Mouse (Mus musculus) left cerebral cortex, postnatal 4 days (tissue): Measurements from ENCODE around the gene LTO1. TPM values are rescaled to one million over a fixed set of nuclear protein-coding genes. Genes with fewer than 3 reads are reported as not detected.
A peak's percentile ranks its signal among the peaks of the same experiment; 100 is the strongest.

ENCODE experiments used
- DNase-seq: peaks from one replicate; pipeline ENCODE4 v3.0.0-alpha.2; 2022
- intact Hi-C: fragments of 180-260 bp; cut with DNase I; formaldehyde crosslinking; loops from one replicate; pipeline ENCODE4 v1.15.1; 2025
- total RNA-seq, 2 experiments: library from RNA; stranded (reverse); gene quantifications; 2 replicates each; pipeline ENCODE4 v1.2.3; 2021

Gene LTO1
- total RNA-seq, 2 experiments from 2014 or later: 33.5 to 36.0 TPM

GRCm38 (mm10) chr7:144906708-144907397, 8.0 kb upstream of the LTO1 start:
- DNase-seq: peak; percentile 76
- intact Hi-C loops: no loop called here

DNA sequence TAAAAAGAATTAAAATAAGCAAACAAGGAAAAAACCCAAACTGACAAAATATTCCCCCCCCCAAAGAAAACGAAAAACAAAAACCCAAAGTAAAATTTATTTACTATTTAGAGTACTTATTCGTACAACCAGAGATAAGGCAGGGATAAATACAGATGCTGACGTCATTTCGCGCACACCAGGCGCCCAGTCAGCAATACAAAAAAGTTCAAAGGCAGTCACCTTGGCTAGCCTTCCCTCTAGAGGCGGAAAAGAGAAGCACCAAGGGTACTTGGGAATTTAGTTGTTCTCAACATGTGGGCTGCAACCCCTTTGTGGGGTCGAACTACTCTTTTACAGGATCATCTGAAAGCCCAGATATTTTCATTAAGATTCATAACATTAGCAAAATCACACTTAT, 7.1 kb upstream of the LTO1 start:
- no peak for DNase-seq

GRCm38 (mm10) chr7:144908705-144909104, 6.2 kb upstream of the LTO1 start:
- no peak for DNase-seq
- intact Hi-C loops: no loop called here

More for the DNA sequence above, 7.1 kb upstream of the LTO1 start:
- intact Hi-C loops: no loop called here

DNA sequence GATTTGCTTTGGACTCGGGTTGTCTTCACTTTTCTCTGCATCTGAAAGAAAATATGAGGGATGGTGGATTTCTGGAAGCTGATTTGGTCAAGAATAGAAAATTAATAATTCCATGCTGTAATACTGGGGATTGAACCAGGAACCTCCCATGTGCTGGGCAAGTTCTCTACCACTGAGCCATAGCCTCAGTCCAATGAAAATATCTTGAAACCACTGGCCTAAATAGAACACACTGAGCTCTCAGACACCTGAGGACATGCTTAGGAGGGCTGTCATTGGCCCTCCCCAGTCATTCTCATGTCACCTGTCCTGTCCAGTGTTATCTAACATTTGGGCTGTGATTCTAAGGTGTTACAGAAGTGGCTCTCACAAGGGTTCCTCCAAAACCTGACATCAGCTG, 3.8 kb upstream of the LTO1 start:
- DNase-seq: no peak
- intact Hi-C loops: no loop called here

DNA sequence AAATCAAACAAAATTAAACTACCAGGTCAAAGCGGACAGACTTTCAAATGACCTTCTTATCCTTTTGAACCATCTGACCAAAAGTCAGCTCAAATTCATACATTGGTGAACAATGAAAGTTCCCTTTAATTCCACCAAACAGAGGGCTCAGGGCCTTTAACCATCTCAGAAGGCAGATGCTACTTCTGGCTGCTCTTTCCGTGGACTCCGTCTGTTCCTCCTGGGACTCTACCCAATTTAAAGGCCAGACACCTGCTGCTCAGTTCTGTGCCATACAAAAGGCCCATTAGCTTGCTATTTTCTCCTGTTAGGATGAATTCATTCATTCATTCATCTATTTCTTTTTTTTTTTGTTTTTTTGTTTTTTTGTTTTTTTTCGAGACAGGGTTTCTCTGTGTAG, 2.0 kb upstream of the LTO1 start:
- intact Hi-C loops: no loop called here
- no peak for DNase-seq

GRCm38 (mm10) chr7:144914296-144914947, 478 bp upstream of the LTO1 start:
- DNase-seq: no peak
- intact Hi-C loops: no loop called here

DNA sequence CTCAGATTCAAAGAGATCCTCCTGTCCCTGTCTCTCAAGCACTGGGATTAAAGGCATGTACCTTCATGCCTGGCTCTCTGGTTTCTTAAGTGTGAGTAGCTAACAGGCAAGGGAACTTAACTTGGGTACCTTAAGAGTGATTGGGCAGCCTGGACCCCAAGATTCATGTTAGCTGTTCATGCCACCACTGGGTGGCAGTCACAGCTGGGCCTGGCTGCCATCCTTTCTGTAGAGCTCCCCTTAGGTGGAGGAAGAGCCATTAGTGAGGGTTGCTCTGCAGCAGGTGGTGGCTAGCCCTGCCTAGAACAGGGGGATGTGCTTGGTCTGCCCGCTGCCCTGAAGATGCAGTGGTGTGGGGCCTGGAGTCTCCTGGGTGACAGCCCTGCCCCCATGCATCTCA, 3.9 kb downstream of the LTO1 start:
- no peak for DNase-seq
- intact Hi-C loops: no loop called here

DNA sequence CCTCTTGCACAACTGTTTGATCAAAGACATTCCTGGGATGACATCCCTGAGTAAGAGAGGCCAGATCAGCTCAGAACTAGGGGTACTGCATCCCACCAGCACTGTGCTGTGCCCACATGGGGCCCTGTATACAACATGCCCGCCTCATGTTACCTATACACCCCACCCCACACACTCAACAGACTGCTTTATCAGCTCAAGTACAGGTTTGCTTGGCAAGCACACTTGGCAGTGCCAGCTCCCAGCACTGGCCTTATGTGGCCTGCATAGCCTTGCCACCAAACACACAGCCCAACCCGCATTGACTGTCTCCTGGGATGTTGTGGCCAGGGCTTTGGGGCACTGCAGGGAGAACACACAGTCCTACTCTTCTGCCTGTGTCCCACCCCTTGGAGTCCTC, 12.7 kb downstream of the LTO1 start:
- intact Hi-C loops: no loop called here

GRCm38 (mm10) chr7:144928009-144928888, 13.3 kb downstream of the LTO1 start:
- no peak for DNase-seq
- intact Hi-C loops: no loop called here

More for the DNA sequence above, 12.7 kb downstream of the LTO1 start:
- DNase-seq: no peak

DNA sequence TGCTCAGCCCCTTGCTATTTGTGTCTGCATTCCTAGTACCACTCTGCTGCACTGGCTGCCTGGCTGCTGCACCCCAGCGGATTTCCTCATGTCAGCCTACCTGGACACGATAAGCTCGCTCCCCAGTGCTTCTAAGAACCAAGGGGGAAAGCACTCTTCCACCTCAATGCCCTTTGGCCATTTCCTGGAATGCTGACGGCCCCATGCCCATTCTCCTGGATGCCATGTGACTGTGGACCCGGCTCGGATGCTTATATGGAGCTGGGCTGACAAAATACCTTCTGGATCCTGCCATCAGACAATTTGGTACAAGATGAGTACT, 13.9 kb downstream of the LTO1 start:
- no peak for DNase-seq
- intact Hi-C loops: no loop called here

GRCm38 (mm10) chr7:144929506-144929905, 14.6 kb downstream of the LTO1 start:
- no peak for DNase-seq

GRCm38 (mm10) chr7:144929931-144930330, 15.0 kb downstream of the LTO1 start:
- DNase-seq: peak; percentile 86
- intact Hi-C loops: no loop called here

More at GRCm38 (mm10) chr7:144929506-144929905, 14.6 kb downstream of the LTO1 start:
- intact Hi-C loops: no loop called here

GRCm38 (mm10) chr7:144931778-144932177, 16.9 kb downstream of the LTO1 start:
- peak; percentile 59 for DNase-seq
- intact Hi-C loops: no loop called here

DNA sequence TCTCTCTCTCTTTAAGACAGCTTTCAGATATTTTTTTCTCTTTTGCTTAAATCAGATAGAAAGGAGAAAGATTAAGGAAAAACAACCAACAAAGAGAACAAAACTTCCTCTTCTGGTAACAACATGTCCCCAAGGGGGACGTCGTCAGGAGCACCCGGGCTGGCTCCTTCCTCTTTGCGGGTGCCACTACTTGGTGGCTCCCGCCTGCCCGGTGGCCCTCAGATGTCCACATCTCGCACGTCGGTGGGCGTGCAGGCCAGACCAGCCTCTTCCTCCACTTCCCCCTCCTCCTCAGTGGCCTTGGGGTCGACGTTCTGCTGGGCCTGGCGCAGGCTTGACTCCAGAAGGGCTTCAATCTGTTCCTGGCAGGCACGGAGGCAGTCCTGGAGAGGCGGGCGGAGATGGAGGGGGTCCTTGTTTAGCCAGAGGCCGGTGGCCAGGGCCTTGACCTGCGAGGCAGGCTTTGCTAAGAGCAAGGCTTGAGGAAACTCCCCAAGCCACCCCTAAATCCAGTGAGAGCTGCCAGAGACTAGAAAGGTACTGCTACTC, 17.6 kb downstream of the LTO1 start:
- peak; percentile 53 for DNase-seq
- intact Hi-C loops: no loop called here

GRCm38 (mm10) chr7:144933336-144933735, 18.4 kb downstream of the LTO1 start:
- no peak for DNase-seq
- intact Hi-C loops: no loop called here

DNA sequence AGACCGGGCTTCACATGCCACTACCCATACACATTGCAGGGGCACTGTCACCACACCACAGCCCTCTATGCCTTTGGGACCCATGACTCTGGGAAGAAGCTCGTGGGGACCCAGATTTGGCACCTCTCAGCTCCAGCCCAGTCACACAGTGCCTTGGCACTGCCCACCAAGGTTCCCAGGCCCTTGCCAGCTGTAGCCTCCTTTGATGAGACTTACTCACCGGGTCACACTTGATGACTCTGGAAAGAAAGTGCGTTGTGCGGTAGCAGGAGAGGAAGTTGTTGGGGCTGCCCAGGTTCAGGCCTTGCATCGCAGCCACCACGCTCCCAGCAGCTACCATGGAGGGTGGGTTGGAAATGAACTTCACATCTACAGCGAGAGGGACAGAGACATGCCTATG, 18.9 kb downstream of the LTO1 start:
- intact Hi-C loops: no loop called here
- DNase-seq: no peak

- intact Hi-C loops: no loop called here
- DNase-seq: no peak
Measured at GRCm38 (mm10) chr7:144934901-144935300, 20.0 kb downstream of the LTO1 start.

GRCm38 (mm10) chr7:144935563-144935962, 20.7 kb downstream of the LTO1 start:
- peak; percentile 68 for DNase-seq
- intact Hi-C loops: no loop called here

GRCm38 (mm10) chr7:144936311-144936880, 21.5 kb downstream of the LTO1 start:
- no peak for DNase-seq
- intact Hi-C loops: loop anchor here (2.0 kb wide), 1 partner anchor 306 kb away; no protein-coding TSS in a partner anchor

GRCm38 (mm10) chr7:144937490-144937889, 22.6 kb downstream of the LTO1 start:
- intact Hi-C loops: loop anchor here (2.0 kb wide), 1 partner anchor 305 kb away; no protein-coding TSS in a partner anchor

More at GRCm38 (mm10) chr7:144937490-144937889, 22.6 kb downstream of the LTO1 start:
- peak; percentile 92 for DNase-seq
